8 mouse cellular contexts compared by ENCODE assay signal in the genomic region with DNA sequence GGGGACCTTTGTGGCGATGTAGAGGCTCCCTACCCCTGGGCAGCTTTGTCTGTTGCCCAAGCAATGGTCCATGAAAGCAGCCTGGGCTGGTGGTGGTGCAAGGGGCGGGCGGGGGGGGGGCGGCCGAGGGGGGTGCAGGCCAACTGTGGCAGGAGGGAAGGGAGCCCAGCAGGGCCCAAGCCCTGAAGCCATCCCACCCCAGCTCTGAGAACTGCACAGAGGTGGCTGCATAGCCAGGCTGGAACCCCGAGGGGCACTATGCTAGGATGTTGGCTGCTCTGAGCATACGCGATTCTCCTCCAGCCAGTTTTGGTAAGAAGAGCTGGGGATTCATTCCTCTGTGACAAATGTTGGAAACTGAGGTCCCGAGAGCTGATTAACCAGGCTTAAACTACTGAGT.
DNase-seq lines count a peak whose midpoint lies in the region; ATAC-seq and TF ChIP-seq lines count a peak whose summit lies in the region.

No protein-coding gene starts in this region.

- TF ChIP-seq EP300 in MEL (IDR thresholded peaks at IDR 0.05; ENCODE audit: low read depth in 1 of 2, low read length in 2 of 2) = no peak

- H3K9me3 ChIP-seq in heart, embryonic 11.5 days (replicated peaks; ENCODE audit: control insufficient read depth, low read length) = no peaks in the 10 kb centered on the region
- H3K9me3 ChIP-seq in MEL (replicated peaks; ENCODE audit: insufficient read depth, low read length) = no peaks in the 10 kb centered on the region
- H3K9me3 ChIP-seq in forebrain, postnatal 0 days (ENCODE audit: low read length) = no peaks in the 10 kb centered on the region
- no peaks in the 10 kb centered on the region for H3K9me3 ChIP-seq in liver, embryonic 15.5 days (replicated peaks)

- peak overlapping the region; percentile 62 for H3K9ac ChIP-seq in heart, embryonic 11.5 days (ENCODE audit: low read depth, low read length)
- peak overlapping the region; percentile 47 for H3K9ac ChIP-seq in MEL (ENCODE audit: control insufficient read depth, low read depth, low read length, poor library complexity, severe bottlenecking)
- peak overlapping the region; percentile 46 for H3K9ac ChIP-seq in forebrain, postnatal 0 days
- no peak overlapping the region for H3K9ac ChIP-seq in liver, embryonic 15.5 days

- H3K4me3 ChIP-seq in heart, embryonic 11.5 days (ENCODE audit: low read depth, low read length) = peak overlapping the region; percentile 19
- peak overlapping the region; percentile 43 to 46; a peak in 3 of 4 replicates for H3K4me3 ChIP-seq in MEL (ENCODE audit: control insufficient read depth in 1 of 2, insufficient read depth in 1 of 2, low read depth in 2 of 2, low read length in 2 of 2)
- H3K4me3 ChIP-seq in forebrain, postnatal 0 days (ENCODE audit: low read depth, low read length) = peak overlapping the region; percentile 7; the same call in 1 of the 2 replicates
- peak overlapping the region; percentile 29 for H3K4me3 ChIP-seq in liver, embryonic 15.5 days (replicated peaks)

- H3K79me2 ChIP-seq in MEL (ENCODE audit: control insufficient read depth, insufficient read depth, low read length, poor library complexity) = no peaks in the 10 kb centered on the region

- no peaks in the 10 kb centered on the region for H3K36me3 ChIP-seq in heart, embryonic 11.5 days (ENCODE audit: control insufficient read depth, insufficient read depth, low read length)
- no peaks in the 10 kb centered on the region for H3K36me3 ChIP-seq in MEL (ENCODE audit: control insufficient read depth in 1 of 2, insufficient read depth in 2 of 2, low read length in 2 of 2)
- no peaks in the 10 kb centered on the region for H3K36me3 ChIP-seq in forebrain, postnatal 0 days (ENCODE audit: insufficient read depth)
- no peaks in the 10 kb centered on the region for H3K36me3 ChIP-seq in liver, embryonic 15.5 days (replicated peaks)

- no peak for TF ChIP-seq CTCF in MEL (IDR thresholded peaks at IDR 0.05 in 2 of 3, conservative IDR thresholded peaks at IDR 0.05 in 1 of 3; ENCODE audit: control insufficient read depth in 1 of 3, insufficient read depth in 1 of 3, low read depth in 2 of 3, low read length in 3 of 3, poor library complexity in 1 of 3, severe bottlenecking in 1 of 3)
- no peak for TF ChIP-seq CTCF in forebrain, postnatal 0 days (IDR thresholded peaks at IDR 0.05; ENCODE audit: low read depth)

- no peak for TF ChIP-seq POLR2A in MEL (IDR thresholded peaks at IDR 0.05; ENCODE audit: control insufficient read depth in 1 of 2, insufficient read depth in 1 of 2, low read depth in 1 of 2, low read length in 2 of 2, poor library complexity in 1 of 2)

- peaks cover 30% of the 10 kb centered on the region for H3K4me1 ChIP-seq in heart, embryonic 11.5 days (ENCODE audit: control insufficient read depth, insufficient read depth, low read length)
- H3K4me1 ChIP-seq in MEL (ENCODE audit: control insufficient read depth in 1 of 2, insufficient read depth in 2 of 2, low read length in 2 of 2) = no peaks in the 10 kb centered on the region
- no peaks in the 10 kb centered on the region for H3K4me1 ChIP-seq in forebrain, postnatal 0 days (ENCODE audit: insufficient read depth)
- H3K4me1 ChIP-seq in liver, embryonic 15.5 days (replicated peaks) = no peaks in the 10 kb centered on the region

- DNase-seq in heart, postnatal 10 days = no peak
- no peak for DNase-seq in MEL (ENCODE audit: low read depth, low spot score)
- DNase-seq in forebrain, postnatal 0 days = no peak
- DNase-seq in embryo, embryonic 10.5 days (ENCODE audit: low spot score) = no peak
- DNase-seq in ovary, postnatal 10 days (ENCODE audit: low spot score) = no peak
- no peak for DNase-seq in left cerebral cortex, adult 11 months (ENCODE audit: low spot score)

- peak overlapping the region; percentile 56 for H3K4me2 ChIP-seq in heart, embryonic 11.5 days
- H3K4me2 ChIP-seq in forebrain, postnatal 0 days (ENCODE audit: low read depth) = peak overlapping the region; percentile 44
- H3K4me2 ChIP-seq in liver, embryonic 15.5 days = peak overlapping the region; percentile 51

- 41% methylated on average over 7 of the region's 9 CpGs for WGBS in heart, embryonic 11.5 days (ENCODE audit: insufficient replicate concordance)
- 33% methylated on average over 6 of the region's 9 CpGs for WGBS in forebrain, postnatal 0 days
- WGBS in liver, embryonic 15.5 days (ENCODE audit: insufficient replicate concordance) = 24% methylated on average over 8 of the region's 9 CpGs

- no peak for ATAC-seq in heart, embryonic 11.5 days (replicated peaks; ENCODE audit: insufficient number of reproducible peaks, low FRiP score, low TSS enrichment)
- ATAC-seq in forebrain, postnatal 0 days = peak; percentile 74
- no peak for ATAC-seq in liver, embryonic 15.5 days (ENCODE audit: insufficient read depth)

- H3K27ac ChIP-seq in heart, embryonic 11.5 days (ENCODE audit: low read depth, low read length) = peak overlapping the region; percentile 96
- no peak overlapping the region for H3K27ac ChIP-seq in MEL (ENCODE audit: control insufficient read depth, low read depth, low read length)
- H3K27ac ChIP-seq in forebrain, postnatal 0 days (ENCODE audit: low read depth, low read length) = peak overlapping the region; percentile 81
- no peak overlapping the region for H3K27ac ChIP-seq in liver, embryonic 15.5 days (replicated peaks)

- TF ChIP-seq RAD21 in MEL (IDR thresholded peaks at IDR 0.05; ENCODE audit: low read depth, low read length) = no peak

- 0 out of 2 replicates have a peak, but pooled peaks cover under 1% of the 10 kb centered on the region for H3K27me3 ChIP-seq in heart, embryonic 11.5 days (ENCODE audit: control insufficient read depth, insufficient read depth, low read length)
- no peaks in the 10 kb centered on the region for H3K27me3 ChIP-seq in MEL (ENCODE audit: control insufficient read depth in 1 of 2, insufficient read depth in 2 of 2, low read length in 2 of 2)
- no peaks in the 10 kb centered on the region for H3K27me3 ChIP-seq in forebrain, postnatal 0 days (ENCODE audit: insufficient read depth, low read length)
- H3K27me3 ChIP-seq in liver, embryonic 15.5 days = peaks cover 18% of the 10 kb centered on the region

- intact Hi-C loops in heart, postnatal 10 days (cut with DNase I) = no loop called here

TF ChIP-seq in MEL, 35 proteins besides CTCF, POLR2A, EP300 and RAD21:
- no peak for TF ChIP-seq ELF1 (IDR thresholded peaks at IDR 0.05; ENCODE audit: low read depth, low read length)
- TF ChIP-seq TAL1 (IDR thresholded peaks at IDR 0.05; ENCODE audit: low read length) = no peak
- no peak for TF ChIP-seq USF2 (IDR thresholded peaks at IDR 0.05; ENCODE audit: borderline replicate concordance in 1 of 2, insufficient read depth in 1 of 2, low read depth in 1 of 2, low read length in 2 of 2)
- no peak for TF ChIP-seq KAT2A (conservative IDR thresholded peaks at IDR 0.05; ENCODE audit: low read depth, low read length)
- TF ChIP-seq BHLHE40 (IDR thresholded peaks at IDR 0.05; ENCODE audit: borderline replicate concordance, low read depth, low read length) = no peak

Comparison
In these comparisons a context has a peak if more than half of its experiments do, and no peak if none do; other contexts are left out.
1. H3K27ac ChIP-seq: peak in heart, embryonic 11.5 days (single experiment) and forebrain, postnatal 0 days (single experiment); none in MEL (single experiment) and liver, embryonic 15.5 days (single experiment).
2. Peak in every context shown above with its lines, with median percentiles within 50 percentile points of each other: H3K4me2 ChIP-seq and H3K4me3 ChIP-seq.